Mouse (Mus musculus) thymus, adult 2 months (tissue): ENCODE data around the gene Lbx2.

ENCODE experiments used
- CTCF ChIP-seq: fragments of 200-500 bp; IDR thresholded peaks from 2 replicates; pipeline ENCODE4 v1.5.1; 2012; ENCODE audit warnings: mild to moderate bottlenecking, control low read depth, low read length, moderate library complexity, borderline replicate concordance; ENCODE audit not compliant: control insufficient read depth, poor library complexity, insufficient read depth; ENCODE audit errors: extremely low read depth
- POLR2A ChIP-seq: fragments of 200-500 bp; IDR thresholded peaks from 2 replicates; pipeline ENCODE4 v1.6.1; 2012; ENCODE audit warnings: mild to moderate bottlenecking, low read length, control low read depth, moderate library complexity; ENCODE audit not compliant: control insufficient read depth, poor library complexity, insufficient read depth; ENCODE audit errors: extremely low read depth

DNA sequence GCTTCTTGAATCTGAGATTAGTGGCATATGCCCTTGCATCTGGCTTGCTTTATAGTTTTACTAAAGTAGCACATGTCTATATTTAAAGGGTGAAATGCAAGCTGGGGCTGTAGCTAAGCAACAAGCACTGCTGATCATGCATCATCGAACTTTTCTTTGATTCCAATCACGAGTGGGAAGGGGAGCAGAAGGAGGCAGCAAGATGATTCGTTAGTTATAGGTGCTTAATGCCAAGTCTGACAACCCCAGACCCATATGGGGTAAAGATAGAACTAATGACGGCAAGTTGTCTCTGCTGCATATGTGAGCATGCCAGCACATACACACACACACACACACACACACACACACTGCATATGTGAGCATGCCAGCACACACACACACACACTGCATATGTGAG is 18.0 kb downstream of the Lbx2 start:
- TF ChIP-seq POLR2A (no peak), CTCF (no peak)
